Mouse (Mus musculus) midbrain, postnatal 0 days (tissue): ENCODE measurements at regions not wholly inside any gene's neighbourhood (a gene's known extent, or its start where the extent isn't known, plus 50 kb on each side); places are given as distances from the start of the nearest gene placed in this dataset.
A peak's percentile ranks its signal among the peaks of the same experiment; 100 is the strongest.

Source experiments
- ATAC-seq: fragments of 200-750 bp; cut with Nextera tagmentation; 2 replicates; pipeline ENCODE4 v1.8.0; 2017; ENCODE audit warnings: moderate number of reproducible peaks, mild to moderate bottlenecking, moderate TSS enrichment, moderate library complexity; ENCODE audit not compliant: low FRiP score
- DNase-seq: peaks from one replicate; pipeline ENCODE4 v3.0.0-alpha.2; 2015; ENCODE audit warnings: low spot score
- H3K27ac ChIP-seq: fragments of 300-500 bp; sonication (generic); 2 replicates; pipeline ENCODE4 v1.5.1; 2014; ENCODE audit warnings: low read depth, mild to moderate bottlenecking, low read length, mixed read lengths
- H3K27me3 ChIP-seq: fragments of 300-500 bp; sonication (generic); 2 replicates; pipeline ENCODE4 v1.6.1; 2014; ENCODE audit warnings: low read length, control low read depth, mixed read lengths; ENCODE audit not compliant: insufficient read depth
- H3K36me3 ChIP-seq: fragments of 300-500 bp; sonication (generic); 2 replicates; pipeline ENCODE4 v1.6.1; 2014; ENCODE audit warnings: low read length, control low read depth, mixed read lengths; ENCODE audit not compliant: insufficient read depth
- H3K4me1 ChIP-seq: fragments of 300-500 bp; sonication (generic); 2 replicates; pipeline ENCODE4 v1.6.1; 2014; ENCODE audit warnings: mild to moderate bottlenecking, control low read depth, antibody characterized with exemption, low read length, mixed read lengths; ENCODE audit not compliant: insufficient read depth
- H3K4me2 ChIP-seq: fragments of 300-500 bp; sonication (generic); 2 replicates; pipeline ENCODE4 v1.6.1; 2014; ENCODE audit warnings: low read depth, mild to moderate bottlenecking, low read length, mixed read lengths; ENCODE audit not compliant: poor library complexity, severe bottlenecking
- H3K4me3 ChIP-seq: fragments of 300-500 bp; sonication (generic); 2 replicates; pipeline ENCODE4 v1.5.1; 2014; ENCODE audit warnings: low read depth, mild to moderate bottlenecking, low read length, moderate library complexity
- H3K9ac ChIP-seq: fragments of 300-500 bp; sonication (generic); replicated peaks from 2 replicates; pipeline ENCODE4 v1.6.1; 2014; ENCODE audit warnings: mild to moderate bottlenecking, low read length, moderate library complexity, mixed read lengths; ENCODE audit not compliant: poor library complexity, severe bottlenecking
- H3K9me3 ChIP-seq: fragments of 300-500 bp; sonication (generic); 2 replicates; pipeline ENCODE4 v1.6.1; 2016; ENCODE audit warnings: low read length, control low read depth
- CTCF ChIP-seq: IDR thresholded peaks from 2 replicates; pipeline ENCODE4 v1.5.1; 2016; ENCODE audit warnings: antibody characterized with exemption, mild to moderate bottlenecking
- WGBS: fragments of 180-500 bp; shearing (Covaris S2); extraction: QIAGEN DNeasy Blood & Tissue Kit; methylation state at CpG from one replicate; pipeline ENCODE4 v1.1.7; 2014; 5-methylcytosine and 5-hydroxymethylcytosine counted together

- Histone ChIP-seq H3K9ac (no peak overlapping the region), H3K36me3 (no peaks in the 10 kb centered on the region), H3K27ac (no peak overlapping the region), H3K9me3 (no peaks in the 10 kb centered on the region), H3K4me2 (no peak overlapping the region), H3K4me3 (no peak overlapping the region), H3K4me1 (peaks cover 3% of the 10 kb centered on the region; the same call in 1 of the 2 replicates), H3K27me3 (no peaks in the 10 kb centered on the region)
- ATAC-seq = no peak
- 93% methylated on average over 1 of the region's 1 CpGs for WGBS
- TF ChIP-seq CTCF = no peak
- no peak for DNase-seq
Measured at GRCm38 (mm10) chr14:80249882-80250281, 266.0 kb downstream of the Olfm4 start.

- Histone ChIP-seq H3K9ac (no peak overlapping the region), H3K27ac (no peak overlapping the region), H3K27me3 (no peaks in the 10 kb centered on the region), H3K4me1 (no peaks in the 10 kb centered on the region), H3K36me3 (no peaks in the 10 kb centered on the region), H3K4me3 (no peak overlapping the region), H3K4me2 (no peak overlapping the region), H3K9me3 (no peaks in the 10 kb centered on the region)
- no peak for TF ChIP-seq CTCF
- 47% methylated on average over 3 of the region's 3 CpGs for WGBS
- ATAC-seq (no peak), DNase-seq (no peak)
Measured at GRCm38 (mm10) chr14:80257086-80257485, 273.2 kb downstream of the Olfm4 start.

- Histone ChIP-seq H3K36me3 (no peaks in the 10 kb centered on the region), H3K27ac (no peak overlapping the region), H3K4me1 (0 out of 2 replicates have a peak, but pooled peaks cover under 1% of the 10 kb centered on the region), H3K27me3 (no peaks in the 10 kb centered on the region), H3K9ac (no peak overlapping the region), H3K9me3 (no peaks in the 10 kb centered on the region), H3K4me3 (no peak overlapping the region), H3K4me2 (peak overlapping the region; percentile 4; the same call in 1 of the 2 replicates)
- no peak for ATAC-seq
- WGBS = 56% methylated on average over 8 of the region's 8 CpGs
- TF ChIP-seq CTCF = no peak
- DNase-seq = no peak
Measured at GRCm38 (mm10) chr14:80263173-80263572, 279.3 kb downstream of the Olfm4 start.

GRCm38 (mm10) chr14:80265081-80265480, 281.2 kb downstream of the Olfm4 start:
- 62% methylated on average over 7 of the region's 7 CpGs for WGBS

GRCm38 (mm10) chr14:80269179-80269951, 285.5 kb downstream of the Olfm4 start:
- Histone ChIP-seq H3K9ac (0 out of 2 replicates have a peak overlapping the region, but pooled peaks have one; percentile 19), H3K27ac (no peak overlapping the region; the same call in 1 of the 2 replicates), H3K4me1 (peaks cover 12% of the 10 kb centered on the region; the same call in 1 of the 2 replicates), H3K4me2 (no peak overlapping the region), H3K27me3 (no peaks in the 10 kb centered on the region), H3K36me3 (no peaks in the 10 kb centered on the region), H3K9me3 (no peaks in the 10 kb centered on the region), H3K4me3 (no peak overlapping the region)
- peak; percentile 100 for TF ChIP-seq CTCF
- 31% methylated on average over 7 of the region's 7 CpGs for WGBS
- ATAC-seq (peak; percentile 71; the same call in 1 of the 2 replicates), DNase-seq (peak; percentile 95)

More at GRCm38 (mm10) chr14:80265081-80265480, 281.2 kb downstream of the Olfm4 start:
- TF ChIP-seq CTCF = no peak
- Histone ChIP-seq H3K9me3 (no peaks in the 10 kb centered on the region), H3K9ac (no peak overlapping the region), H3K4me2 (no peak overlapping the region), H3K36me3 (no peaks in the 10 kb centered on the region), H3K4me3 (no peak overlapping the region), H3K27ac (no peak overlapping the region), H3K4me1 (peaks cover 10% of the 10 kb centered on the region; the same call in 1 of the 2 replicates), H3K27me3 (no peaks in the 10 kb centered on the region)
- no peak for ATAC-seq
- no peak for DNase-seq

GRCm38 (mm10) chr14:80270063-80270462, 286.2 kb downstream of the Olfm4 start:
- Histone ChIP-seq H3K27ac (peak overlapping the region; percentile 55; the same call in 1 of the 2 replicates), H3K4me1 (peaks cover 12% of the 10 kb centered on the region; the same call in 1 of the 2 replicates), H3K9me3 (no peaks in the 10 kb centered on the region), H3K4me3 (no peak overlapping the region), H3K9ac (no peak overlapping the region), H3K36me3 (no peaks in the 10 kb centered on the region), H3K27me3 (no peaks in the 10 kb centered on the region), H3K4me2 (no peak overlapping the region)
- no peak for TF ChIP-seq CTCF
- ATAC-seq (no peak), DNase-seq (no peak)
- WGBS = 47% methylated on average over 13 of the region's 13 CpGs
